Mouse (Mus musculus) hindlimb bud, embryonic 11.5 days (tissue): Measurements from ENCODE around the gene Tnip3.

ENCODE experiments used
- DNase-seq: peaks from one replicate; pipeline ENCODE4 v3.0.0-alpha.2; 2012; ENCODE audit warnings: low read depth, low spot score; ENCODE audit errors: extremely low spot score

The Tnip3 gene

DNA sequence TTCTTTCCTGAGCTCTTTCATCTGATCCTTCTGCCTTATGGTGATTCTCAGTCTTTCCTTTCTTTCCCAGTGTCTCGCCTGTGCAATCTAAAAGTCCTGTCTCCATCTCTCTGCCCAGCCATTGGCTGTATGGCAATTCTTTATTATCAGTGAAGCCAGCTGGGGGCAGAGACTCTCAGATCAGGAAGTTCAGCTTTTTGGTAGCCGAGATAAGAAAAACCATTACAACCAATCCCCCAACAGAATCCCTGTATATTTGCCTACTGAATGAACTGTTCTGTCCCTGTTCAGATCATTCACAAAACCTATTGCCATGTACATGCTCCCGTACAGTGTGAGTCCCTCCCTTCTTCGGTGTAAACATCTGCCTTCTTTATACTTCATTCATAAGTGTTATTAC lies 57.9 kb downstream of the Tnip3 start:
- DNase-seq, result no peak

DNA sequence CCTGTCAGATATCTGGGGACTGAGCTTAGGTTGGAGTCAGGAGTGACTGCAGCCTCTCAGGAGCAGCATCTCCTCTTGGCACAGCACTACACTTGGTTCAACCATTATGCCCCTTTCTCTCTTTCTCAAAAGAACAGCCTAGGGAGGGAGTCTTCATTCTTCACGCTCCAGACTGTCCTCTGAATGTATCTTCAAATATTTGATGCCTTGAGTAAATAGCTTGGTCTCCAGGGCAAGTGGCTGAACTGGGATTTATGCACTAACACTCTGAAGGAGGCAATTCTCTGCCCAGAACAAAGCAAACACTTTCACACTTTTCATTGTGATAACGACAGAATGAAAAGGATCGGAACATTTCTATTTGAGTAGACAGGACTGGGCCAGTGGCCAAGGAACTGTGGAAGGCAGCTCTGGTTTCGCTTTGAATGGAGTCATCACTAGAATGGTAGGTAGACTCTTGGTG lies 59.8 kb downstream of the Tnip3 start:
- DNase-seq, result no peak

DNA sequence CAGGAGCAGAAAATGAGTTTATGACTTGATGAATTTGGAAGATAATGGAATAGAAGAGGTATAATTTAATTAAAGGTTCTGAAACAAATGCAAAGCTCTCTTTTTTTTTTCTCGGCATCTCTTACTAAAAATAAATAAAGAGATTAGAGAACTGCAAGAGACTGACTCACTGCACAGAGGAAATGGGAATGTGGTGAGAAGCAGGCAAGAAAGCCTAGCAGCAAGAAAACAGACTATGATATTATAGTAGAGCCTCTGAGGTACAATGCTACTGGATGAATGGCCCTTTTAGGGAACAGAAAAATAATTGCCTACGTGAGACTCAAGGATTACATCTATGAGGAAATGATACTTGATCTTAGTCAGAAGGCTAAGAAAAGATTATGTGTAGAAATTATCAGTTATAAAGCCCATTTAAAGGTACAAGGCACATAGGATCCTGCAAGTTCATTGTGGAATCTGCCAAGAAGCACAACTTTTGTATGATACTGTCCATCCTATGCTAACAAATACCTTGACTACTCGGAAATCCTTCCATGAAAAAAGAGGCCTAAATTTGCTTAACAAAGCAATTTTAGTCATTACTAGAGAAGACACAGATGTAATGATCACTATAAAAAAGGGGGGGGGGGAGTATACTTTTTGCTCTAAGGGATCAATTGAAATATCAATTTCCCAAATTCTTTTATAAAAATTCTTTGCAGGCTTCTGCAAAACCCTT lies 60.4 kb downstream of the Tnip3 start:
- DNase-seq, result no peak

DNA sequence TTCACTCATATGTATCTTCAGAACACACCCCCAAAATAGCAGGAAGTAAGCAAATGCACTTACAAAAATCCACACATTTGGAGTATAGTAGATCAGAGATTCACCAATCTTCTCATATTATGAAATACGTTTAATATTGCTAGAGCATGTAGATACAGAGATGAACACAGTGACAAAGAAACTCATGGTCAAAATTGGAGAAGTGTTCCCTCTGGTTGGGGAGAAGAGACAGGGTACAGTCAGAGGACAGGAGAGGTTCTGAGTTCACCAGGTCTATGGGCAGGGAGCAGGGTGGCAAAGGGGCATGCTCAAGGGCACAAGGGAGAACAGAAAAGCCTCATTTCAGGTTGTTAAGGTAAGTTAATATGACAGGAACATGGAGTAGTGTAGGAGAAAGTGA lies 63.7 kb downstream of the Tnip3 start:
- DNase-seq, result no peak

DNA sequence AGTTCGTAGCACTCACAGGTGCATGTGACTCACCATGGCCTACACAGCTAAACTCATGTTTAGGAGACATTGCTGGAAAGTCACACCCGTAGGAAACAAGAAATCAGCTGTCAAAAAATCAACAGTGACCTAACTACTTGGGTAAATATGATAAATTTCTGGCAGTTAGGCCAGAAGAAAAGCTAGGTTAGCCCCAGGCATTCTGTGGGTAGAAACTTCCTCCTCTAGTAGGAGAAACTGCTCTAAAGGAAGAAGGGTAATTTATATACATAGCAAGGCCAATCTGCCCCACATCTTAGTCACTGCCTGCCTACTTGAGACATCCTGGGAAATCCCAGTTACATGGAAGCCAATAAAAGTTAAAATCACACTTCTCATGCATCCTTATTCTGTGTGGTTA lies 64.9 kb downstream of the Tnip3 start:
- no peak for DNase-seq

DNA sequence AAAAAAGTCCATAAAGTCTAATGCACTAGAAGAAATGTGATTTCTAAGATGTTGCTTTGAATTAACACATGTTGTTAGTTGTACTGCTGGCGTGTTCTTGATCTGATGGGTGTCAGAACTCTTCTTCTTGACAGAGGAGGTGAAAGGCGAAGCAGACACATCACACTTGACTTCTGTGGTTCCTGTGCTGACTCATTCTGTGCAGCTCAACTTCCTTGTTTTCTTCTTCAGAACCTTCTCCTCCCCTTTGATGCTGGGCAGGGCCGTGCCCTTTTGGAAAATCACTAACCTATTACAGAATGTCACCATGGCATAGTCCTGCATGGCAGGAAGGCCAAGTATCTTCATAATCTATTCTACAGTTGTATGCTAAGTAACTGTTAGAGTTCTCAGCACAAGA lies 69.1 kb downstream of the Tnip3 start:
- DNase-seq, result no peak

DNA sequence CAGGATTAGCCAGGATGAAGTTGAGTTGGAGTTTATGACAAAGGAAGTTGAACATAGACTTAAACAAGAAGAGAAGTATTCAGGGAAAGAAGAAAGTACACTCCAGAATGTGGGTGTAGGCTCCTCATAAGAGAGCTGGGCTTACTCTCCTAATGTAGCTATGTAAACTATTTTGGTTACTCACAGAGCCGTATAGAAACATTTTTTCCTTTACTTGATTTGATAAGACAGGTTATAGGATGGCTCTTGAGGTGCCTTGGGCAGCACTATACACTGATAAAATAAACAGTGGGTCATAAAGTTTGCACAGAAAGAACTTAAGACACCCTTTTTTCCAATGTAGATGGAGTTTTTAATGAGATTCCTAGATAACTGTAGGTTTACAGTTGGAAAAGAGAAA lies 70.3 kb downstream of the Tnip3 start:
- DNase-seq, result no peak

DNA sequence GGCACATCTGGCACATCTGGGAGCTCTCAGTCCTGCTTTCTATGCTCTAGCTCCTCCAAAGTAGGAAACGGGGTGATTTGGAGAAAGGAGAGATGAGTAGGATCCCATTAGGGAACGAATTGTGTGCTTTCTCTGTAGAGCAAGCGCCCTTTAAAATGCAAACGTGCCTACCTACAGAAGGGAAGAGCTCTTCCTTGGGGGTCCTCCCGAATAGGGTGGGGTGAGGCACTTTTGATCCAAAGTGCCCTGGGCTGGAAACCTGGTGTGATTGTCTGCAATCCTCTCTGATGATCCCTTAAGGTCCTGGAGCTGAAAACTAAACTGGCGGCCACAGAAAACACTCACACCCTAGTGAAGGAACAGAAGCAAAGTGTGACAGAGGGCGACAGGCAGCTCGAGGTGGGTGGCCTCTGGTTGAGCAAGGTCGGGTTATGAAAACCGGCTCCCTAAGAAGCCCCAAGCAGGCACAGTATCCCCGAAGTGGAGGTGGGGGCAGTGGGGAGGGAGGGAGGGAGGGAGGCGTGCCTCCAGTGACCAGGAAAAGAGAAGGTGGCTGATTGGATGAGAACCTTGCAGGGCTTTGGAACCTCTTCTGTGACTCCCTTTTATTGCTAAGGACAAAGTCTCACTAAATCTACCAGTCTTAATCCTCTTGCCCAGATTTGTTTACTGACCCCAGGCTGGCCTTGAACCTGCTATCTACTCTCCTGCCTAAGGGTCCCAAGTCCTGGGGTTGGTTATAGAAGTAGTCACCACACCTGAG lies 72.1 kb downstream of the Tnip3 start:
- no peak for DNase-seq

DNA sequence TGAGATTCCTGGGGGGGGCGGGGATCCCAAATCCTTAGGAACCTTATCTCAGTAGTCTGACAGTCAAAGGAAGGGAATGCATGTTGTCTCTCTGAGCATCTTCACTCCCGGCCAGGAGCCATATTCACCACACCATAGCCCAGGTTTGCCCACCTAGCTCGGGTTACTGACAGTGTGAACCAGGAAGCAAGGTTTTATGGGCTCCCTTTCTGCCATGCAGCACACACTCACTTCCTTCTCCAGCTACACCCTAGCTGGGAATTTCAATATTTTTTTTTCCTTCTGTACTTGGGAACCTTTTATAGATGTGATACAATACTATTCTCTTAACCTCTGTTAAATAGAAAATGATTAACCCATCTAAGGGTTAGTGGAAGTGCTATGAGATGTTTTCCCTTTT lies 73.4 kb downstream of the Tnip3 start:
- no peak for DNase-seq

DNA sequence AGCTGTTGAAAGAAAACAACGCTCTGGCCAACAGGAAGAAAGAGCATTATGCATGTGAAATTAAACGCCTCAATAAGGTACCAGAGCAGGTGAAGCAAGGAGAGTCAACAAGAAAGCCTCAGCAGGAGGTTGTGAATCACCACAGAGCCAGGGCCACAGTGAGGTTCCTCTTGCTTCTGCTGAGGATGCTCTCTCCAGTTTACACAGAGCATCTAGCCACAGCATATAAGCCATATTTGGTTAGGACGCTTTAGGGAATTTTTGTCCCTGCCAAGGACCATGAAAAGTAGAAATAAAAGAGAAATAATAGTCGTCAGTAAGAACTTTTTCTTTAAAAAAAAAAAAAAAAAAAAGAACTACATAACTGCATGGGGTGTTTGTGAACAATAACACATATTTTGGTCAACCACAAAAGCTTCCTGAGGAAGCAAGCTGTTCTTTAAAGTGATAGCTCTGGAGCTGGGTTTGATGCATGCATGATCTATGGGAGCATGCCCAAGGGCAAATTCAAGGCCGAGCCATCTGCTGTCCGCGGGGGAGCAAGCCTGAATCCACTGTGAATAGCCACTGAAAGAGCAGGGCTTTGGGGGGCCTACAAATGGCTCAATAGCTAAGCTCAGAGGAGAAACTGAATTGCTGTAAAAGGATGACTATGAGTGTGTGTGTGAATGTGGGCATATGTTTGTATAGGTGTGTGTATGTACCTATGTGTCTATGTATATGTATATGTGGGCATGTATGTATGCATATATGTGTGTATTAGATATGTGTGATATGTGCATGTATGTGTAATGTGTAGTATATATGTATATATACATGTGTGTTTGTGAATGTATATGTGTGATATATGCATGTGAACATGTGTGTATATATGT lies 75.0 kb downstream of the Tnip3 start:
- DNase-seq, result no peak

DNA sequence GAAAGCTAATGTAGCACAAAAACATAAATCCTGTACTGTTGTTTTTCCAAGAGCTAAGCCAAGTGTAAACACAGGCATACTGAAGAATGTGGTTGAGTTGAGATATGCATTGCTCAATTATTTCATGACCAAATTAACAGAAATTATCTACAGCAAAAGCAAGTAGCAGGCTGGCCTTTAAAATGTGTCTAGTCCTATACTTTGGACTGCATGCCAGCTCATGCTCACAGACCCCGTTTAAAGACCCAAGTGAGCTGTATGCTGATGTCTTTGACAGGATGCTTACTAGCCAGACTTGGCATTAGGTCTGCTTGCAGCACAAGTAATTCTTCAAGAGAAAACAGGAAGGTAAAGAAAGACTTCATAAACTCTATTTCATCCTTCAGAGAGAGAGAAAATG lies 75.8 kb downstream of the Tnip3 start:
- DNase-seq, result no peak

DNA sequence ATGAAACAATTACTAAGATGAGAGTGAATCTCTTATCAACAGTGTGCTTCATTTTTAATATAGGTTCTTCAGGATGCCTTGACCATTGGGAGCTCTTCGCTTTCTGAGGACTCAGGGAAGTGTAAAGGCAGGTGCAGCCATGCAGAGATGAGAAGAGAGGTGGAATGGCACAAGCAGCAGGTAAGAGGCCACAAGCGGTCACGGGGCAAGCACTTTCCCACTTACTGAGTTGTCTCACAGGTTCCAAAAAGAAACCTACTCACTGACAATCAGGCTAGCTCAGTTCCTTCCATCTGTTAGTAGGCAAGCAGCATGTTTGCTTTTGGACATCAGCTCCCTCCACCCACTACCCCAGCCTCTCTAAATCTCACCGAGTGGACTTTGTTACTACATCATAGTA lies 80.7 kb downstream of the Tnip3 start:
- DNase-seq, result no peak

DNA sequence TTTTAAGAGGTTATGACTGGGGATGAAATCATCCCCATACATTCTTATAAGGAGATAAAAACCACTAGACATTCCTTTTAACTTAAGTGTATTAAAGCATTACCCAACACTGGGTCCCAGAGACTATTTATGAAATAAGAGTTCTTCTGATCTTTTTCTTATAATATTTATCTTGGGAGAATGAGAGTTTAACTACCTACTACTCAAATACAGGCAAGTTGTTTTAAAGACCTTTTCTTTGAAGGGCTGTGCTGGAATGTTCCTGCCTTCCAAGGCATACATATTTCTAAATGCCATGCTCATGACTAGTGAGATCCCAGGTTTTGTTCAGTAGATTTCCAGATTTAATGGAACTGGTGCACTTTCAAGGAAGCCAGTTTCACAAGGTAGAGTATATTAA lies 81.8 kb downstream of the Tnip3 start:
- DNase-seq, result no peak

DNA sequence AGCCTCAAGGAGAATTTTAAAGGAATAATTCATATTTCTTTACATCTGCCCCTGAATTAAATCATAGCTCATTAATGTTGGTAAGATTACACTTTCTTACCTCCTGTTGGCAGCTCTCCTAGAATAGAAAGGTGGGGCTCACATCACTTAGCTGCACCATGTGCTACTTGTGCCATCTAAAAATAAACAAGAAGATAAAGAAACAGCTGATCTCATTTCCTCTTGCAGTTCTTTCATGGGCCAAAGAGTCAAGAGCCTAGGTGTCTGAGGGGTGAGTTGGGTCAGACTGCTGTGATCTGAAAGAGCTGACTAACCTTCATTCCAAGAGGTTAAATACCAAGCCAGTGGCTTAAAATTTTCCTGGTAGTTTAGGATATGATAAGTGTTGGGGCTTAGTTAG lies 86.7 kb downstream of the Tnip3 start:
- DNase-seq, result no peak

DNA sequence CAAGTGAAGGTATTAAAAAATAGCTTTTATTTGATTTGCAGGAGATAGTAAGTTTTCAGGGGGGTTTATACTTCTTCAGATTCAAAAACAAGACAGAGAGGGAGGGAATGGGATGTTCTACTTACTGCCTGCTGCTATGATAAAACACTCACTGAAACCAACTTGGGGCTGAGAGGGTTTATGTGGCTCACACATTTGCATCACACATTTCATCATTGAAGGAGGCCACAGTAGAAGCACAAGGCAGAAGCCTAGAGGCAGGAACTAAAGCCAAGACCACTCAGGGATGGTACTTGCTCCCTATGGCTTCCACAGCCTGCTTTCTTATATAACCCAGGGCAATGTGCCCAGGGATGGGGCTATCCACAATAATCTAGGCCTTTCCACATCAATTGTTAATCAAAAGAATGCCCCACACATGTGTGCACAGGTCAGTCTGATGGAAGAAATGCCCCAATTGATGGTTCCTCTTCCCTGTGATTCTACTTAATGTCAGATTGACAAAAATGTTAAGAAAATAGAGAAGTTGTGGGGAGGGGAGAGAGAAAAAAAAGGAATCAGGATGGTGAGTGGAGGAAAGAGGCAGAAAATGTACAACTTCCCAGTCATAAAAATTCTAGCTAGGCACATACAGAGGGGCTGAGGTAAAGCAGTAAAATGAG lies 88.9 kb downstream of the Tnip3 start:
- DNase-seq, result no peak

DNA sequence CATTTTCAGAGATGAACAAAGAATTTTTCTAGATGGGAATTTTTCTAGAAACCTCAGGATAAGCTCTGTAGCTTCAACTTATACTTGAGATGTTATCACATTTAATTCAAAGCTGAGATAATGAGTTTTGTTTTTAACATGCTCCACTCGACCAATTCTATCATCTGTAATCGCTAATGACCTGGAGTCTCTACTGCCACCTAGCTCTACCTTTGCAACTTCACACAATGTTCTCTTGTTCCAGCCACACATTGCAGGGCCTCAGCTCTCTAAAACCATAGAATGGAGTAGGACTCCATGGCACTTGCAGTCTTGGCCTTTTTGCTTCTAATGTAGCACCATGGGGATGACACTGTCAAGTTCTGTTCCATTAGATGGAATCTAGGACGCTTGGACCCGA lies 90.5 kb downstream of the Tnip3 start:
- DNase-seq, result no peak

DNA sequence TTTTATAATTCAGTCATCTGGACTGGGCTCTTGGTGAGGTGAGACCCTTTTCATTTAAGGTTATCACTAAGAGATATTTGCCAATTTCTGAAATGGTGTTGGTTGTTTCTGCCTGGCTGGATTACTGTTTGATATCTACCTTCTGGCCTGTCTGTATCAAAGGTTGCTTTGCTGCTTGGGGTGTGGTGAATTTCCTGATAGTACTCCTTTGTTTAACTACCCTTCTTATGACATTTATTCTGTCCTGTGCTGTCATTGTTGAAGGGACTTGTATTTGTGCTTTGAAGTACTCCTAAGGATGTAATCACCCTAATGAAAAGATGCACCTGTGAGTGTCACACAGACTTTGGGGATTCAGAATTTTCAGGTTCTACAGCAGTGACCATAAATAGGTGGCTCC lies 96.1 kb downstream of the Tnip3 start:
- DNase-seq, result no peak

DNA sequence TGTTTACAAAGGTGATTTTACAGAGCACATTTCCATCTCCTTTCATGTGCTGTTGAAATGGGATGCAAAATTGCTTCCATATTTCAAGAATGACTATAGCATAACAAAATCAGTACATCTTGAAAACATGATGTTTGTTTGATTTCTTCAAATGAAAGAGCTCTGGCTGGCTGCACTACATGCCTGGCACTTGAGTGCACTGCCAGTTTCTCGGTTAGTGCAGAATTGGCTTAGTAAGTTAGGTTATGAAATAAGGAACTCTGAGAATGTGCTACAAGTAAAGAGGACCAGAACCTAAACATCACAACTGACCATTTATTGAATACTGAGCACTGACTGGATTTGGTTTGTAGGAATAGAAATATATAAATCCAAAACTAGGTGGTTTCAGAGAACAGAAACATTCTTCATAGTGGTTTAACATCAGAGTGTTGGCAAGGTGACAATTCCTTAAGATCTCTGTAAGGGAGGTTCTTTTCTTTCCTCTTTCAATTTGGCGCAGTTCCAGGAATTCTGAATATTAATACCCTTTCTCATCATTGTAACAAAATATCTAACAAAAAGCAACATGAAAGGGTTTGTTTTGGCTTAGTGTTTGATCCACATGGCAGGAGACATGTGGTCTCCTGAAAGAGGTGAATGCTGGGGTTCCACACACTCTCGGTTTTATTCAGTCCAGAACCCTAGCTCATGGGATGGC lies 98.1 kb downstream of the Tnip3 start:
- DNase-seq, result no peak

DNA sequence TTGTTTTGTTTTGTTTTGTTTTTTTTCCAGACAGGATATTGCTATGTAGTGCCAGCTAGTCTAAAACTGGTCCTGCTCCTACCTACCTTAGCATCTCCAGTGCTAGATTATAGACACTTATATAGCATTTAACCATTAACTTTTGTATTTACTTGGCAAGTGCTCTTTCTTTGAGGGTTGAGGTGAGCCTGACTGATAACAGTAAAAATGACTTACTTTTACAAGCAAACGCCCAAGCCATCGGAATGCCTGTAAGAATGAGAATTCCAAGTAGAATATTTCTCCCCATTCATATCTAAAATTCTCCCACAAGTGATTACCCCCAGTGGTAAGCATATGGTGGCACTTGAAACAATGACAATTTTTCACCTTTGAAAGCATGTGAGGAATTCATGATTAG lies 105.5 kb downstream of the Tnip3 start:
- DNase-seq, result no peak

DNA sequence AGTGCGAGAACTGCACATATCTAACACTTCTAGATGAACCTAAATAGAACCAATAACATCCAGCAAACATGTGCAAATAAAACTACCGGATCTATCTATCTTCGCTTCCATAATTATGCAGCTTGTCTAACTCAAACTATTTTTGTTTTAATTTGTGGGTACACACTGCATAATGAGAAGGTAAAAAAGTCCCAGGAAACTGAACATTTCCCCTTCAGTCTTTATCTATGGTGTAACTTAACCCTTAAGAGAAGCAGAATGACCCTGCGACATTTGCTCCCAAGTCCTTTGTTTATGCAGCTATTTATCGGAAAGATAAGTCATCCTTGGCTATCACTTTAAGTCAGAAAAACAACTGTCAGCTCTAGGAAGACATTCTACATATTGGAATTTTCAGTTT lies 107.1 kb downstream of the Tnip3 start:
- DNase-seq, result no peak

DNA sequence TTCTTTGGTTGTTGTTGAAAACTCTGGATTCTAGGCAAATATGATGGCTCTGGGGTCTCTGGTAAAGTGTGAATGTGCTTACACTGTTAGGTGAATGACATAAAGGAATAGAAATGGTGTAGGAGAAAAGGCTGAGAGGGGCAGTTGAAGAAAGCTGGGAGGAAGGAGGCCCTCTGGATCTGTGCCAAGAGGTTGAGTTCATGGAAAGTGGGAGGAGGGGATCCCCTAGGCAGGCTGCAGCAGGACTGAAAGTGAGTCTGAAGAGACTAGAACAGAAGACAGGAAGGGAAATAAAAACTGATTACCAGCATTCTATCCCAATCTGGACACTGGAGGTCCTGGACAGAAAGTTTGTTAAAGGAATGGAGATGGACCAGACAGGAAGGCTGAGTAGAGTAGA lies 117.3 kb downstream of the Tnip3 start:
- no peak for DNase-seq
